Mouse (Mus musculus): ENCODE data around the gene Plod1.

Gene Plod1

DNA sequence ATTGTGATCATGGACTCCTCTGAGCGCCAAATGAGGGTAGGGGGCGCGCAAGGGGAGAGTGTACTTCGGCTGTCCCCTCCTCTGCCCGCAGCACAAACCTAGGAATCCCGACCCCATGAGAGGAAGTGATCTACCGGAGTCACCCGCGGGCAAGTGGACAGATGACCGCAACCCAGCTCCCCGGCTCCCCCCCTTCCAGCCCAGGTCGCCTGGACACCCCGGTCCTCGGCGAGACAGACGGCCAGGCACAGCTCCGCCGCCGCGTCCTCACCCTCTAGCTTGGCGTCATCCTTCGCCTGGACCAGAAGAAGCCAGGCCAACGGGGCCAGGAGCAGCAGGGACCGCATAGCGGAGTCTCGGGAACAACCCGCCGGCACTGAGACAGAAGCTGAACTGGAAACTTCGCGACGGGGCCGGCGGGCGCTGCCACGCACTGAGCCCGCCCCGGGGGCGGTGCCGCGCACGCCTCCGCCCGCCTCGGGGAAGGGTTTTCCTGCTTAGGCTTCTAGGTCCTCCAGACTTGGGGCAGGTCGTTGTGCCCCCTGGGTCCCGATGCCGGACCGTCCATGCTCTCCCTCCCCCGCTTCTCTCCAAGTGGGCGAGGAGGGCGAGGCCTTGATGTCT, at the start of gene Plod1:
Plod1 (minus strand) TSS at position 437 of the 624 bp plus-strand sequence.
- Histone ChIP-seq H3K27me3 (ENCODE audit: control insufficient read depth, insufficient read depth, low read length, poor library complexity, severe bottlenecking) (no peaks in the 10 kb centered on the region; the same call in 1 of the 2 replicates), H3K36me3 (ENCODE audit: control insufficient read depth, insufficient read depth, low read length, poor library complexity, severe bottlenecking) (no peaks in the 10 kb centered on the region)
- peak; percentile 64 for DNase-seq (ENCODE audit: low read depth, low spot score)

DNA sequence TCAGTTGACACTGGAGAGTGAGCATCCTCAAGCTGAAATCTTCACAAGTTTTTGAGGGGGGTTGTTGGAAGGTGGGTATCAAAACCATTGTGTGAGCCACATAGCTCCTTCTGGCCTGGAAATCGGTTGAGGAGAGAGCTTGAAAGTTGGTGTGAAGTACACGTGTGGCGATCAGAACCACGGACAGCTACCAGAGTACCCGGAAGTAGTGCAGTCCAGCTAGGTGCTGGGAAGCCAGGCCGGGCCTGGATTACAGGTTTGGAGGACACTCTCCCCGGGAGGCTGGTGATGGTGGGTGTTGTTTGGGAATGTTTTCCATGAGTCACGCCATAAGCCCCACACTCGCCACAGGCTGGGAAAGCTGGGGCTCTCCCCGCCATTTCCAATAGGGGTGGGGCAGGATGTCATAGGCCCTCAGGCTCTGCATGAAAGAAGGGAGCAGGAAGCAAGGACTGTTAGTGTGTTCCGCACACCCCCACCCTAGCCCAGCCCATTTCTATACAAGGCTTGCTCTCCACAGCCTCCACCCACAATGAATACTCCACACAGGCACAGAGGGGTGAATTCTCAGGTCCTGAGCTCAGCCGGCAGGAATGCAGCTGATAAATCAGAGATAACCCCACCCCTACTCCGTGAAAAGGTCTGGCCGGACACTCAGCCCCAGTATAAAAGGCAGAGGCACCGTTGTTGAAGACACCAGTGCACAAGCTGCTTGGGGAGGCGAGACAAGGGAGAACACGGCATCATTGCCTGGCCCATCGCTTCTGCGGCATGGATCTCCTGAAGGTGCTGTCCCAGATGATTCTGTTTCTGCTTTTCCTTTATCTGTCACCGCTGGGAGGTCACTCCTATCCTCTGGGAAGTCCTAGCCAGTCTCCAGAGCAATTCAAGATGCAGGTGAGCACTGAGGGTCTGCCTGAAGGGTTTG, 48.9 kb upstream of the Plod1 start, which contains the start of gene Nppb:
Nppb (plus strand) TSS at position 584 of the 928 bp plus-strand sequence.
- H3K36me3 ChIP-seq (ENCODE audit: control insufficient read depth, insufficient read depth, low read length, poor library complexity, severe bottlenecking) = no peaks in the 10 kb centered on the region
- peak; percentile 9 for DNase-seq (ENCODE audit: low read depth, low spot score)
- H3K27me3 ChIP-seq (ENCODE audit: control insufficient read depth, insufficient read depth, low read length, poor library complexity, severe bottlenecking) = no peaks in the 10 kb centered on the region

DNA sequence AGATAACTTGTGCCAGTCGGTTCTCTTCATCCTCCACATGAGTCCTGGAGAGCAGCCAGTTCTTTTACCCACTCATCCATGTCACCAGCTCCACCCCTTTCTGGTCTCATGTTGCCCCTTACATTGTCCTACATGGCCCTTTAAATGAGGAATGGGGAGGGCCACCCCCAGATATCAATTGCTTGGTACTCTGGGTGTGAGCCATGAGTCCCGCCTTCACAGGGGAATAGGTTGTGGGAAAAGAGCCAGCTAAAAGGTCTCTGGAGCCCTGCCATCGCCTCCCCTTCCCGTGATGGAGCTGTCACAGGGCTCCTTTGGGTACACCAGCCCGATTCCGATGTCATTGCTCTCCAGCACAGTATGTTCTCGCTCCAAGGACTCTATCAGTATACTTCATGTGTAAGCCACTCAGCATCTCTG, 42.9 kb upstream of the Plod1 start:
- Histone ChIP-seq H3K36me3 (ENCODE audit: control insufficient read depth, insufficient read depth, low read length, poor library complexity, severe bottlenecking) (no peaks in the 10 kb centered on the region), H3K27me3 (ENCODE audit: control insufficient read depth, insufficient read depth, low read length, poor library complexity, severe bottlenecking) (no peaks in the 10 kb centered on the region)

DNA sequence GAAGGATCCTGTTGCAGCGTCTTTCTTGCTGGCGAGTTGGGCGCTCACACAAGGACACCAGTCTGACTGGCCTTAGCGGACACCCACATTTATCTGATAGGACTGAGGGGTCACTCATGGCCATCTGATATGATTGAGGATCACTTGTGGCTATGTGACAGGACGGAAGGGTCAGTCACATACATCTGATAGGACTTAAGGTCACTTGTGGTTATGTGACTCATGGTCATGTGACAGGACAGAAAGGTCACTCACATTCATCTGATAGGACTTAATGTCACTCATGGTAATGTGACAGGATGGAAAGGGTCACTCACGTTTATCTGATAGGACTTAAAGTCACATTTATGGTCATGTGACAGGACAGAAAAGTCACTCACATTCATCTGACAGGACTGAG, 41.8 kb upstream of the Plod1 start:
- Histone ChIP-seq H3K27me3 (ENCODE audit: control insufficient read depth, insufficient read depth, low read length, poor library complexity, severe bottlenecking) (no peaks in the 10 kb centered on the region), H3K36me3 (ENCODE audit: control insufficient read depth, insufficient read depth, low read length, poor library complexity, severe bottlenecking) (no peaks in the 10 kb centered on the region)
- DNase-seq (ENCODE audit: low read depth, low spot score) = no peak

More for the DNA sequence above, 42.9 kb upstream of the Plod1 start:
- no peak for DNase-seq (ENCODE audit: low read depth, low spot score)

DNA sequence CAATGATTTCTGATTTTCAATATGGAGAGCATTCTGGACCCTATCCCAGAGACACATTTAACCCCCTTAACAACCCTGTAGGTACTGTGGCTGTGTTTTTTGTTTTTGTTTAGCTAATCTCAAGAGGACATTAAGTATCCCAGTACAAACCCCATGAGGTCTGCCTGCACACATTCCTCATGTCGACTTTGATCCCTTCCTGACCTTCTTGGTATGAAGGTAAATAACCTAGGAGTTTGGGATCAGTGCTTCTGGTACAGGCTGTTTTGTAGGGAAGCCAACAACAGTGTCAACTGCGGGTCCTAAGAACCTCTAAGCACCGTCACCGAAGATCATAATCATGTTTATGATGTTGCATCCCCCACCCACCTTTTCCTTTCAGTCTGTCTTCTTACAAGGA, 41.2 kb upstream of the Plod1 start:
- Histone ChIP-seq H3K36me3 (ENCODE audit: control insufficient read depth, insufficient read depth, low read length, poor library complexity, severe bottlenecking) (no peaks in the 10 kb centered on the region), H3K27me3 (ENCODE audit: control insufficient read depth, insufficient read depth, low read length, poor library complexity, severe bottlenecking) (no peaks in the 10 kb centered on the region)
- DNase-seq (ENCODE audit: low read depth, low spot score) = no peak

DNA sequence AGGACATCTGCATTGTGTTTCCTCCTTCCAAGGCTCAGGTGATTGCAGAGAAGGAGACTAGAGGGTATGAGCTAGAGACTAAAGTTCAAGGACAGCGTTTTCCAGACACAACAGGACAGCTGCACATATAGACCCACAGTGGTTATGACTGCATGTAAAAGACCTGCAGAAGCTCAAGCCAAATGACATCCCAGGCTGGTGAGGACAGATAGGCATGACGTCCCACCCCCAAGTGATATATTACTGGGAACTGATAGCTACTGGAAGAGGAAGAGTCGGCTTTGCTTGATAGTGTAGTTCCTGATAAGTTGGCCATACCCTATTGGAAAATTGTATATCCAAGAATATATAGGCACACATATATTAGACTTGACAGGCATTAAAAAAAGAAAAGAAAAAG, 39.7 kb upstream of the Plod1 start:
- DNase-seq (ENCODE audit: low read depth, low spot score) = no peak
- Histone ChIP-seq H3K36me3 (ENCODE audit: control insufficient read depth, insufficient read depth, low read length, poor library complexity, severe bottlenecking) (no peaks in the 10 kb centered on the region), H3K27me3 (ENCODE audit: control insufficient read depth, insufficient read depth, low read length, poor library complexity, severe bottlenecking) (no peaks in the 10 kb centered on the region)

DNA sequence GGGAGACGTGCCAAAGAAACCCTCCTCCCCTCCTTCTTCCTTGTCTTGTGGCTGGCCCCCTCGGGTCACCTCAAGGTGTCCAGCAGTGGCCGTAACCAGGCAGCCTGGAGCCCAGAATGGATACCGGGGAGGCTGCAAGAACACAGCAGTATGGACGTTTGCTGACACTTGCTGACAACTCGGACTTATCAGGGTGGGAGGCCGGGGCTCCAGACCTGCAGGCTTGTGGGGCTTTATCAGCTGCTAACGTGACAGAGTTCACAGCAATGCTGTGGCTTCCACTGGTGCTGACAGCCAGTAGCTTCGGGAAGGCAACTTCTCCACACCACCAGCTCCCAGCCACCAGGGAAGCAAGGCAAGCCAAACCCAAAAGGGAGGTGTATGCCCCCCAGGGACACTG, 32.8 kb upstream of the Plod1 start:
- no peaks in the 10 kb centered on the region for H3K36me3 ChIP-seq (ENCODE audit: control insufficient read depth, insufficient read depth, low read length, poor library complexity, severe bottlenecking)
- no peaks in the 10 kb centered on the region for H3K27me3 ChIP-seq (ENCODE audit: control insufficient read depth, insufficient read depth, low read length, poor library complexity, severe bottlenecking)
- DNase-seq (ENCODE audit: low read depth, low spot score) = no peak

DNA sequence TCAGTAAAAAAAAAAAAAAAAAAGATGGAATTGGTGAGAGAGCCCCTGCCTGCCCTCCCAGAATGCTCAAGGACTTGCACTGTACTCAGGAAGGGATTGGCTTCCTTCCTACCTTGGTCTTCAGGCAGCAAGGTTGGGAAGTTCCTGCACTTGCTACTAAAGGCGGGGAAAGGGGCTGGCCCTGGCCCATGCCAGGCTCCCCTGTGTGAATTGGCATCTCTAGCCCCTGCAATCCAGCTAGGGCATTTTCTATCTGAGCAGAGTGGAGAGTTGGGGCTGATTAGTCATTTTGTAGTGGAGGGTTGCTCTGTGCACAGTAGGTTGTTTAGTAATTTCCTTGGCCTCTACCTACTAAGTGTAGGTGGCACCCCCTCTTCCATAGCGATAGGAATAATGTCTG, 32.2 kb upstream of the Plod1 start:
- no peak for DNase-seq (ENCODE audit: low read depth, low spot score)
- no peaks in the 10 kb centered on the region for H3K27me3 ChIP-seq (ENCODE audit: control insufficient read depth, insufficient read depth, low read length, poor library complexity, severe bottlenecking)
- no peaks in the 10 kb centered on the region for H3K36me3 ChIP-seq (ENCODE audit: control insufficient read depth, insufficient read depth, low read length, poor library complexity, severe bottlenecking)

DNA sequence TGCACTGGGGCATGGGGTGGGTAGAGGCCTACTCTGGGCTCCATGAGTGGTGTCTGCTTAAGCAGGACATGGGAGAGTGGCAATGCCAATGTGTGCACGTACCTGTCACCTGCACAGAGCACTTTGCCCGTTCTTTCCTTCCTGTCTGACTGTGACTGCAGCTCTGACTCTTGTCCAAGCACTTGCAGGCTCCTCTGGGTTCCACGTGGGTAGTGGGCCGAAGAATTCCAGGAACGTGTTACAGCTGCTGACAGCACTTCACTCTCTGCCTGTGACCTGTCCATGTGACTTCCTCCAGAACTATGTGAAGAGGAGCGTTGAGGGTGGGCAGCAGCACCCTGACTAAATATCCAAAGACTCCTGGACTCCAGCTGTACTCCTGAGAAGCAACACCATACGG, 29.1 kb upstream of the Plod1 start:
- H3K27me3 ChIP-seq (ENCODE audit: control insufficient read depth, insufficient read depth, low read length, poor library complexity, severe bottlenecking) = no peaks in the 10 kb centered on the region
- no peak for DNase-seq (ENCODE audit: low read depth, low spot score)
- H3K36me3 ChIP-seq (ENCODE audit: control insufficient read depth, insufficient read depth, low read length, poor library complexity, severe bottlenecking) = no peaks in the 10 kb centered on the region

DNA sequence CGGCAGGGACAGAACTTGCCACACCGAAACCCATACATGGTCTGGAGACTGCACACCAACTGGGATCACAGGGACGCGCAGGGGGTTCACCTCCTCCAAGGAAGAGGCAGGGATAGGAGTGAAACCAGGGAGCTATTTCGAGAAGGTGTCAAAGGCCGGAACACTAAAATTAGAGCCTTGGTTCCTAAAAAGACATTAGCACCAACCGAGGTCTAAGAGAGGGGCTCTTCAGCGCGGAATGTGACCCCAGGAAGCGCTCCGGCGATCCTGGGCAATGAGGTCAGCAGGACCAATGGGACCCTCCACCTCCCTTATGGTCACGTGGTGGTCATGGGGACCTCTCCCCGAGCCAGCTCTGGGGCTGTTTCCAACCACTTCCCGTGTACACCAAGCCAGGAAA, 27.1 kb upstream of the Plod1 start:
- H3K27me3 ChIP-seq (ENCODE audit: control insufficient read depth, insufficient read depth, low read length, poor library complexity, severe bottlenecking) = no peaks in the 10 kb centered on the region
- no peak for DNase-seq (ENCODE audit: low read depth, low spot score)
- H3K36me3 ChIP-seq (ENCODE audit: control insufficient read depth, insufficient read depth, low read length, poor library complexity, severe bottlenecking) = no peaks in the 10 kb centered on the region

DNA sequence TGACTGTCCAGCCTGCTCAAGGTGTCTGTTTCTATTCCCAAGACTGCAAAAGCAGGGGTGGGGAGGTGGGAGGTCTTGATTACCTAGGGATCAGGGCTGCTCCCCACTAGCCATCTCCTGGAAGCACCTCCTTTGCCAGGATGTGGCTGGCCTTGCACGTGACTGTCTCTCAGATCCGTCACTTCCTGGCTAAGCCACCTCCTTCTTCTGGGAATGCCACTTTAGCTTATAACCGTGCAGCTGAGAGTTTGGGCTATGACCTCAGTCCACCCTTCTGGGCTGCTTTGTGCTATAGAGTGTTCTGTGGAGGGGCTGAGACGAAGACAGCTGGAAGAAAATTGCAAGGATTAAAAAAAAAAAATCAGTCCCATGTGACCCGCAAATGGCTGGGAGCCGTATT, 26.2 kb upstream of the Plod1 start:
- H3K27me3 ChIP-seq (ENCODE audit: control insufficient read depth, insufficient read depth, low read length, poor library complexity, severe bottlenecking) = no peaks in the 10 kb centered on the region
- DNase-seq (ENCODE audit: low read depth, low spot score) = no peak
- H3K36me3 ChIP-seq (ENCODE audit: control insufficient read depth, insufficient read depth, low read length, poor library complexity, severe bottlenecking) = no peaks in the 10 kb centered on the region

DNA sequence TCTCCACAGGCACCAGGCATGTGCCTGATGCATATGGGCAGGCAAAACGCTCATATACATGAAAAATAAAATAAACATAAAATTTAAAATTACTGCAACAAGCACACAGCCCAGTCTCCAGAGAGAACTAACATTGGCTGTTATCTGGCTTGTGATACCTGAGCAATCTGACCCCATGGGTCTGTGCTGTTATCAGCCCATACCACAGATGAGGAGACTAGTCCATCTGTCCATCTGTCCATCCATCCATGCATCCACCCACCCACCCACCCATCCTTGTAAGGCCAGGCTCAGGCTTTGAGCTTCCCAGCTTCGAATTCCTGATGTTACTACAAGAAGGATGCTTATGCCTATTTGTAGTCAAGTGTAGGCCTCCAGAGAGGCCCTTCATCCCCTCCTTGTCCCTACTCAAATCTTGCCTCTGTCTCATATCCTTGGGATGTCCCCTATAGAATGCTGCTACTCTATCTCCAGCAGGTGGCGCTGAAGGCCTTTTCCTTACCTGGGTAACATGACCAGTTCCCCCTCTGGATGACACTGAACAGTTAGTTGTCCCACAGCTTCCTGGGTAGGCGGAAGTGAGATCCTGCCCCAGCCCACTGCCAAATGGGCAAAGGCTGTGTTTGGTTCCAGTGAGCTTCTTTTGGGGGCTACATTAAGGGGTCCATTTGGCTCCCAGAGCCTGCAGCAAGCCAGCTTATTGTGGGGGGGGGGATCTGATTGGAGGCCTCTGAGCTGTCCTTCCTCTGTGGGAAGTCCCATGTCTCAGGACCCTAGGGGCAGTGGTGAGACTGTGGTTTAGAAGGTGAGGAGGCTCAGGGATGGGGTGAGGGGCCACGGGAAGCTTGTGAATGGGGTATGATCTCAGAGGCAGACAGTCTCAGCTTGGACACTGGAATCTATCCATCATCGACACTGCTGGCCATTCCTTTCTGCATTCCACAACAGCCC, 23.6 kb upstream of the Plod1 start:
- peak; percentile 73 for DNase-seq (ENCODE audit: low read depth, low spot score)
- H3K27me3 ChIP-seq (ENCODE audit: control insufficient read depth, insufficient read depth, low read length, poor library complexity, severe bottlenecking) = no peaks in the 10 kb centered on the region
- H3K36me3 ChIP-seq (ENCODE audit: control insufficient read depth, insufficient read depth, low read length, poor library complexity, severe bottlenecking) = no peaks in the 10 kb centered on the region

DNA sequence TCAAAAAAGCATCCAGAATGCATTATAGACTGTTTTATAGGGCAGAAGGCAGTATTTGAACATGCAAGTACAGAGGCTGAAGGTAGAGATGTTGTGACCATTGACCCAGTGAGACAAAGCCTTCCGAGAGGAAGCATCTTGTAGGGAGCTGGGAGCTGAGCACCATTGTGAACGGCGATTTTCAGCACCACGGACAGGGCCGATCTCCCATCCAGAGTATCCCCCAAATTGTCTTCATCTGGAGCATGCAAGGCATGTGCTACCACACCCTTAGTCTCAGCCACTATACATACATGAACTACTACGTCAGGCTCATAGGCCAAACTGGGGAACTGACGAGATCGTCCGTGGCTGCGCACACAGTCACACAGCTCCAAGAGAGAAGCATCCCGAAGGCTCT, 20.6 kb upstream of the Plod1 start:
- DNase-seq (ENCODE audit: low read depth, low spot score) = no peak

DNA sequence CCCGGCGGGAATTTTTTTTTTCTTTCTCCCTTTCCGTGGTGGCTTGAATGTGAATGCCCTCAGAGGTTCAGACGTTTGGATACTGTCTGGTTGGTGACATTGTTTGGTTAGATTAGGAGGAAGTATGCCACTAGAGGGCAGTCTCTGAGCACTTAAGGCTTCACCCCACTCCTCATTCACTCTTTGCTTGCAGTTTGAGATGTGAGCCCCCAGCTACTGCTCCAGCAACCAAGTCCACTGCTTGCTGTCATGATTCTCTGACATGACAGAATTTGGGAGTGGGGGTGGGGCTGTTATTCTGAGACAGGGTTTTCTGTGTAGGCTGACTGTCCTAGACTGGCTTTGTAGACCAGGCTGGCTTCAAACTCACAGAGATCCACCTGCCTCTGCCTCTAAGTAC, 17.0 kb upstream of the Plod1 start:
- peak; percentile 64 for DNase-seq (ENCODE audit: low read depth, low spot score)
- Histone ChIP-seq H3K27me3 (ENCODE audit: control insufficient read depth, insufficient read depth, low read length, poor library complexity, severe bottlenecking) (no peaks in the 10 kb centered on the region), H3K36me3 (ENCODE audit: control insufficient read depth, insufficient read depth, low read length, poor library complexity, severe bottlenecking) (no peaks in the 10 kb centered on the region)

More for the DNA sequence above, 20.6 kb upstream of the Plod1 start:
- Histone ChIP-seq H3K27me3 (ENCODE audit: control insufficient read depth, insufficient read depth, low read length, poor library complexity, severe bottlenecking) (no peaks in the 10 kb centered on the region), H3K36me3 (ENCODE audit: control insufficient read depth, insufficient read depth, low read length, poor library complexity, severe bottlenecking) (no peaks in the 10 kb centered on the region)

All from splenic B cell, adult 2 months (primary cell).